Mouse (Mus musculus) liver, embryonic 14.5 days (tissue): ENCODE data around the gene Micu1. TPM values are rescaled to one million over a fixed set of nuclear protein-coding genes. Genes with fewer than 3 reads are reported as not detected.

Experiments used
- ATAC-seq: fragments of 200-750 bp; cut with Nextera tagmentation; 2 replicates; pipeline ENCODE4 v1.8.0; 2017; ENCODE audit warnings: moderate number of reproducible peaks, mild to moderate bottlenecking, moderate library complexity; ENCODE audit not compliant: insufficient read depth
- DNase-seq, 3 experiments: peaks; one replicate each; pipeline ENCODE4 v3.0.0-alpha.2; 2012 to 2013; ENCODE audit warnings: low read depth in 3 of 3, low spot score in 3 of 3
- H3K27ac ChIP-seq: fragments of 300-500 bp; sonication (generic); 2 replicates; pipeline ENCODE4 v1.5.1; 2014; ENCODE audit warnings: moderate library complexity, mild to moderate bottlenecking, control low read depth, inconsistent platforms
- H3K27me3 ChIP-seq: fragments of 300-500 bp; sonication (generic); 2 replicates; pipeline ENCODE4 v1.6.1; 2014; ENCODE audit warnings: mild to moderate bottlenecking, low read length, moderate library complexity; ENCODE audit not compliant: control insufficient read depth, insufficient read depth
- H3K36me3 ChIP-seq: fragments of 300-500 bp; sonication (generic); replicated peaks from 2 replicates; pipeline ENCODE4 v1.6.1; 2014; ENCODE audit warnings: low read depth; ENCODE audit not compliant: control insufficient read depth, insufficient read depth
- H3K4me1 ChIP-seq, 2 experiments: fragments of 200-500 bp in 1 of 2; fragments of 300-500 bp in 1 of 2; sonication (generic) in 1 of 2; replicated peaks; 2 replicates each; pipeline ENCODE4 v1.6.1; 2012 to 2014; ENCODE audit warnings: antibody characterized with exemption in 1 of 2, inconsistent platforms in 1 of 2, low read length in 1 of 2; ENCODE audit not compliant: control insufficient read depth in 2 of 2, insufficient read depth in 2 of 2
- H3K4me2 ChIP-seq: fragments of 300-500 bp; sonication (generic); 2 replicates; pipeline ENCODE4 v1.6.1; 2014; ENCODE audit warnings: low read depth, mild to moderate bottlenecking, control low read depth, moderate library complexity
- H3K4me3 ChIP-seq, 2 experiments: fragments of 200-500 bp in 1 of 2; fragments of 300-500 bp in 1 of 2; sonication (generic) in 1 of 2; 2 replicates each; pipeline ENCODE4 v1.5.1; 2012 to 2014; ENCODE audit warnings: low read depth in 2 of 2, low read length in 2 of 2, mild to moderate bottlenecking in 2 of 2, control low read depth in 1 of 2, inconsistent platforms in 1 of 2, moderate library complexity in 1 of 2; ENCODE audit not compliant: insufficient read depth in 1 of 2
- H3K9ac ChIP-seq: fragments of 300-500 bp; sonication (generic); replicated peaks from 2 replicates; pipeline ENCODE4 v1.6.1; 2014; ENCODE audit warnings: mild to moderate bottlenecking, control low read depth, moderate library complexity
- H3K9me3 ChIP-seq: fragments of 300-500 bp; sonication (generic); 2 replicates; pipeline ENCODE4 v1.6.1; 2016; ENCODE audit warnings: low read length, mixed read lengths; ENCODE audit not compliant: control insufficient read depth
- CTCF ChIP-seq: IDR thresholded peaks from 2 replicates; pipeline ENCODE4 v1.5.1; 2016; ENCODE audit warnings: antibody characterized with exemption, low read depth, control low read depth
- EP300 ChIP-seq: IDR thresholded peaks from 2 replicates; pipeline ENCODE4 v1.6.1; 2016; ENCODE audit warnings: antibody characterized with exemption, low read depth
- WGBS: fragments of 180-500 bp; shearing (Covaris S2); extraction: QIAGEN DNeasy Blood & Tissue Kit; methylation state at CpG from one replicate; pipeline ENCODE4 v1.1.7; 2014; ENCODE audit not compliant: insufficient replicate concordance; 5-methylcytosine and 5-hydroxymethylcytosine counted together
- polyA plus RNA-seq, 2 experiments: library from polyadenylated mRNA; depleted of rRNA in 1 of 2; stranded (reverse) in 1 of 2; unstranded in 1 of 2; fragments of >200 nt; fragmentation: Nextera tagmentation in 1 of 2; extraction: Ambion mirVana in 1 of 2; gene quantifications; 2 replicates each; pipeline versions ENCODE4 v1.2.1 to v1.2.3; 2012 to 2014

Gene Micu1
- polyA plus RNA-seq, 2 experiments: 27.1 to 28.2 TPM

DNA sequence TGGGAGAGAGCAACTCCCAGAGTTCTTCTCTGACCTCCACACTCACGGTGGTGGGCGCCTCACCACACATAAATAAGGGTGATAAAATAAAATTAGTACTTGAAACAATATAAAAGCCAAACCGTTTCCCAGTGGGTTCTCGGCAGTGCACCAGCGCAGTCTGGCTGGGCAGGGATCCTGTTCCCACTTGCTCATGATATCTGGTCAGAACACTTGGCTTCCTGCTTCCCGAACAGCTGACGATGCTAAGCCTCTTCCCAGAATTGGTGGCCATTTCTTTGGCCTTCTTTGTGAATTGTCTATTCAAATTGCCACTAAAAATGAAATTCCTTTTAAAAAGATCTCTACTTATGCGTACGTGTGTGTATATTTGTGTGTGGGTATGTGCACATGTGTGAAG is 27.0 kb downstream of the Micu1 start:
- no peak for ATAC-seq
- H3K4me2 ChIP-seq: no peak overlapping the region
- 73% methylated on average over 9 of the region's 9 CpGs for WGBS
- TF ChIP-seq EP300 (no peak), CTCF (no peak)
- no peaks in the 10 kb centered on the region for H3K9me3 ChIP-seq
- peaks cover 2% of the 10 kb centered on the region for H3K36me3 ChIP-seq
- no peak for DNase-seq
- H3K9ac ChIP-seq: no peak overlapping the region
- H3K27me3 ChIP-seq: no peaks in the 10 kb centered on the region
- peaks cover 0 to 5% of the 10 kb centered on the region in 2 experiments; a peak in 1 of 4 replicates for H3K4me1 ChIP-seq
- no peak overlapping the region for H3K4me3 ChIP-seq
- H3K27ac ChIP-seq: no peak overlapping the region

GRCm38 (mm10) chr10:59729842-59730241 is 27.6 kb downstream of the Micu1 start:
- TF ChIP-seq CTCF: no peak
- Histone ChIP-seq H3K9ac (no peak overlapping the region), H3K4me2 (no peak overlapping the region), H3K4me1 (peaks cover 0 to 5% of the 10 kb centered on the region in 2 experiments; a peak in 1 of 4 replicates), H3K36me3 (peaks cover 2% of the 10 kb centered on the region), H3K9me3 (no peaks in the 10 kb centered on the region), H3K27me3 (no peaks in the 10 kb centered on the region), H3K4me3 (no peak overlapping the region), H3K27ac (no peak overlapping the region)
- ATAC-seq (no peak), DNase-seq (no peak)
- 67% methylated on average over 4 of the region's 4 CpGs for WGBS

- H3K9ac ChIP-seq: no peak overlapping the region
- ATAC-seq: no peak
Measured at GRCm38 (mm10) chr10:59736027-59736598, 33.8 kb downstream of the Micu1 start.

GRCm38 (mm10) chr10:59741448-59741847 is 39.2 kb downstream of the Micu1 start:
- DNase-seq: no peak
- H3K27ac ChIP-seq: no peak overlapping the region
- H3K36me3 ChIP-seq: peaks cover 8% of the 10 kb centered on the region; the same call in 1 of the 2 replicates
- H3K9ac ChIP-seq: no peak overlapping the region
- peaks cover 0 to 3% of the 10 kb centered on the region in 2 experiments; a peak in 2 of 4 replicates for H3K4me1 ChIP-seq
- 74% methylated on average over 4 of the region's 4 CpGs for WGBS
- no peak overlapping the region for H3K4me3 ChIP-seq
- TF ChIP-seq EP300 (no peak), CTCF (no peak)
- no peaks in the 10 kb centered on the region for H3K27me3 ChIP-seq
- no peak for ATAC-seq
- no peak overlapping the region for H3K4me2 ChIP-seq
- H3K9me3 ChIP-seq: no peaks in the 10 kb centered on the region

More at GRCm38 (mm10) chr10:59736027-59736598, 33.8 kb downstream of the Micu1 start:
- H3K36me3 ChIP-seq: peaks cover 10% of the 10 kb centered on the region
- peaks cover 0 to 5% of the 10 kb centered on the region in 2 experiments; a peak in 2 of 4 replicates for H3K4me1 ChIP-seq
- TF ChIP-seq CTCF (no peak), EP300 (no peak)
- DNase-seq: no peak
- H3K4me2 ChIP-seq: no peak overlapping the region
- 79% methylated on average over 11 of the region's 11 CpGs for WGBS
- no peaks in the 10 kb centered on the region for H3K27me3 ChIP-seq
- H3K9me3 ChIP-seq: no peaks in the 10 kb centered on the region
- H3K4me3 ChIP-seq: no peak overlapping the region
- H3K27ac ChIP-seq: no peak overlapping the region

- no peak overlapping the region for H3K27ac ChIP-seq
- no peak overlapping the region for H3K4me3 ChIP-seq
- WGBS: 89% methylated on average over 12 of the region's 12 CpGs
- peaks cover 6% of the 10 kb centered on the region; the same call in 1 of the 2 replicates for H3K36me3 ChIP-seq
- TF ChIP-seq EP300 (no peak), CTCF (no peak)
- no peaks in the 10 kb centered on the region for H3K27me3 ChIP-seq
- no peak overlapping the region for H3K9ac ChIP-seq
- H3K9me3 ChIP-seq: no peaks in the 10 kb centered on the region
- no peak for ATAC-seq
- no peaks in the 10 kb centered on the region; a peak in 1 of 4 replicates for H3K4me1 ChIP-seq
- no peak overlapping the region for H3K4me2 ChIP-seq
- DNase-seq: no peak
Measured at GRCm38 (mm10) chr10:59743397-59743796, 41.1 kb downstream of the Micu1 start.
